16 mouse cellular contexts compared by ENCODE assay signal in the genomic region with DNA sequence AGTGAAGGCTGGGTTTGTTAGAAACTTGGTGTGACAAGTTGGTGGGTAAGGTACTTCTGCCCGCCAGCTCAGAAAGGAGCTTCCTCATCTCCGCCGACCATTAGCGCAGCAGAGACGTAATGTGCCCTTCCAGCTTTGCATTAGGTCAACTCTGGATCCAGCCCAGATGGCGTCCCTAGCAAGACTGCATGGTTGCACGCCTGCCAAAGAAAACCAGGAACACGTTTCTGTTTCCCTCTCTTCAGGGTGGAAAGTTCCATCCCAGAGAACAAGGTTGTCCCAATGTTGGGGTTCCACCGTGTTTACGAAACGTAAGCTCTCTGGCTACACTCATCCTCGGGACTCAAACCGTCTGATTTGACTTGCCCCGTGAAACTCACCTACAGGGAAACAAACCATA.
"Had no signal": no experiment of that assay in that cellular context is flagged by ENCODE, and none has a peak within 500 bp of the region (broad histone marks: within the 10 kb centered on the region; RNA-seq: fewer than 3 reads in every experiment).

No protein-coding gene starts in this region.

- DNase-seq: cerebellum, adult 2 months; cerebellum, adult 8-10 months; cerebellum, adult 9-10 months; cerebellum, adult 9-11 months; cerebellum, postnatal 10 days; cerebellum, postnatal 14 days; cerebellum, postnatal 25 days; cerebellum, postnatal 36 days; embryo, embryonic 11 days; forebrain, postnatal 0 days; gastrocnemius, adult 2 months; gastrocnemius, postnatal 10 days; gastrocnemius, postnatal 14 days; gastrocnemius, postnatal 25 days; gastrocnemius, postnatal 36 days; heart, adult 2 months had no signal
